Mouse (Mus musculus) urinary bladder, adult 2 months (tissue): ENCODE data around the gene Mfsd4b5. TPM values are rescaled to one million over a fixed set of nuclear protein-coding genes. Genes with fewer than 3 reads are reported as not detected.
"Not testable (repeated sequence)": the region's sequence is repeated elsewhere in the genome, so short reads cannot be mapped to it uniquely, and the experiment has no call there.

Experiments
- DNase-seq: peaks from one replicate; pipeline ENCODE4 v3.0.0; 2022; ENCODE audit warnings: low spot score
- polyA plus RNA-seq: library from polyadenylated mRNA; depleted of rRNA; stranded (reverse); fragments of >200 nt; gene quantifications from 2 replicates; pipeline ENCODE4 v1.2.3, GENCODE M21; 2012; rRNA removed

Gene Mfsd4b5
- polyA plus RNA-seq, 1 experiment = 0.12 TPM

DNA sequence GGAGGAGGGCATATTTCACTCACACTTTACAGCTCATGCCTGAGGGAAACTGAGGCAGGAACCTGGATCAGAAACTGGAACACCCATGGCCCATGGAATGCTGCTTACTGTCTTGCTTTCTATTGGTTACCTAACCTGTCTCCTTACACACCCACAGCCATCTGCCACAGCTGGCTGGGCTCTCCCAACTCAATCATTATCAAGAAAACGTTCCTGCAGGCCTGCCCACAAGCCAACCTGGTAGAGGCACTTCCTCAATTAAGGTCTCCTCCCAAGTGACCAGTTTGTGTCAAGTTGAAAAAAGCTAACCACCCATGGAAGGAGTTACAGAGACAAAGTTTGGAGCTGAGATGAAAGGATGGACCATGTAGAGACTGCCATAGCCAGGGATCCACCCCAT is 24.5 kb downstream of the Mfsd4b5 start:
- DNase-seq = no peak

DNA sequence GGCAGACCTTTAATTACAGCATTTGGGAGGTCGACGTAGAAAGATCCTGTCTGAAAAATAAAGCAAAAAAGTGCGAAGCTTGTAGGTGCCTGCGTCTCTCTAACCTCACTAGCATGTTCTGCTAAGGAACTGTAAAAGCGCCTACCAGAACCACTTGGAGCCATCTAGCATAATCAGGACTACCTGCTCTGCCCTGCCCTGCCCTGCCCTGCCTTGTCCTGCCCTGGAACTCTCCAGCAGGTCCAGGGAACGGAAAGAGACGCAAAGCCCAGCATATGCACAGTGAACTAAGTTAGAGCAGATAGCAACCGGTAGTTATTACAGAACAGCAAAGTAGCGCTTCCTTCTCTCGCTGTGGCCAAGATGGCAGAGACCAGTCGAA is 26.0 kb downstream of the Mfsd4b5 start:
- no peak for DNase-seq

DNA sequence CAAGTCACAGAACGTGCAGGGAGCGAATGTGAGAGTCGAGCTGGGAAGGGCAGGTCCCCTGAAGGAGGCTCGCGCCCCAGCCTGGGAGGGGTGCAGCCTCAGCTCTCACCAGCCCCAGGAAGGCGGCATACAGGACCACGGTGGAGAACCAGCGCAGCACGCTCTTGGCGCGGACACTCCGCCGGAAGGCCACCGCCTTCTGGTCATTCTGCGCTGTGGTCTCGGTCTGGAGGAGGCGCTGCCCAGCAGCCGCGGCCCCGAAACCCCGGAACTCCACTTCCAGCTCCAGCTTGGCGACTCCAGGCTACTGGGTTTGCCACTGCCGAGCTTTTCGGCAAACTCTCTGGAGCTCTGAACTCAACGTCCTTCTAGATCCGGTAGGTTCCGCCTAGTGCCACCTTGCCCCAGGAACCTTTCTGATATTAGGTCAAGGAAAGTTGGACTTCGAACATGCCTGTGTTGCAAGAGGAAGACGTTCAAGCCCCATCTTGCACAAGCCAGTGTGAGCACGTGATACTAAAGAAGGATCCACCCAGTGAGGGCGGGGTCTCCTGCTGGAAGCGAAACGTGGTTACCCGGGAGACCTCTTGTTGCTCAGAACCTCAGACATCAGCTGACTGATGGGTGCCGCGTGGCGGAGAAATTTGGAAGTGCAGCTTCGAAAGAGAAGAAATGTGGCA is 26.5 kb downstream of the Mfsd4b5 start, which contains the start of gene Mfsd4b3:
Gene Mfsd4b3, minus strand, starts transcription at position 393 of the 680 bp plus-strand sequence.
- DNase-seq = peak; percentile 71

DNA sequence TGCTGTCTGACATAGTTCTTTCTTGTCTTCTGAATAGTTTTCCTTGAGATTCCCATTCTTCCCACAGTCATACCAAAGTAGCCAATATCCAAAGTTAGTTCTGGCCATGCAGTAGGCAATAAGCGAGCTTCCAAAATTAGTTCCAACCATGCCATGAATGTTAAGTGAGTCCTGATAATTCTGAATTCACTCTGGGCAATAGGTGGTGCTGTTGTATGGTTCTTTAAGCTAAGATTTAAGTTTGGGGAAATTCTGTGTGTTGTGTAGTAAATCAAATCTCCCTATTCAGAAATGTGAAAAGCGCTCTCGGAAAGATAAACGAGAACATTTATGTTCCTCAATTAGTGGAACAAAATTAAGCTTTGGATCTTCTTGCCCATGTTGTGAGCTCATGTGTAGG is 28.2 kb downstream of the Mfsd4b5 start:
- no peak for DNase-seq

DNA sequence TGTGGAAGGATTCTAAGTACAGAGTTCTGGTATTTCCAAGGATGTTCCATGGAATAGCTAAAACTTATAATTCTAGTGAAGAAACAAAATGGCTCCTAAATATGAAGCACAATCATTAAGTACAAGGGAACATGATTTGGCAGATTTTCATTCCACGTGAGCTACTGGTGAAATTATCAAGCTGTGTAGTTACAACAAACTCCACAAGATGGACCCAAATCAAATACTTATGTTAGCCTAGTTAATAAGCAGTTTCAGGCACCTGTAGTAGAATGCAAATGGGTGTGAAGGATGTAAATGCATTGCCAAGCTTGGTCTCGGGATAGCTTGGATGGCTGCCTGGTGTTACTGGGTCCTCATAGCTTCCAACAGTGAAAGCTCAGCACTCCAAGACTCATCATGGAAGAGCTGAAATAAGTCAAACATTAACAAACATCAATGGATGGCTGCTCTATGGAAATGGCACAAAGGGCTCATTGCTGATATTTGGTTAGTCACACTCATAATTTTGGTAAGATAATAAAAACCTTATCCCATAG is 30.0 kb downstream of the Mfsd4b5 start:
- no peak for DNase-seq

DNA sequence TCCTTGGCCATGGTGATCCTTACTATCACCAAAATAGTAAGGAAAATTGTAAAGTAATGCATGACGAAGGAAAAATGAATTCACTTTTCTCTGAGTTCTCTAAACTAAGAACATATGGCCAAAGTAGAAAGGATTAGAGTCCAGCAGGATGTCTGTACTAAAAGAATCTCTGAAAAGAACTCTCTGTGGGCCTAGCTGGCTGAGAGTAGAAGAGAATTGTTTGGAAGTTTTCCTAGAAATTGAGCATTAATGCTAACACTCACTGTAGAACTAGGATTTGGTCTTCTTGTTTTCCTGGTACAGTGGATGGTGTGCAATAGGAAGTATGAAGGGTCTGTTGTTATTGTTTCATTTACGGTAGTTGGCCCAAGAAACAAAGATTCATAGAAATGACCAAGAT is 31.3 kb downstream of the Mfsd4b5 start:
- DNase-seq = no peak

DNA sequence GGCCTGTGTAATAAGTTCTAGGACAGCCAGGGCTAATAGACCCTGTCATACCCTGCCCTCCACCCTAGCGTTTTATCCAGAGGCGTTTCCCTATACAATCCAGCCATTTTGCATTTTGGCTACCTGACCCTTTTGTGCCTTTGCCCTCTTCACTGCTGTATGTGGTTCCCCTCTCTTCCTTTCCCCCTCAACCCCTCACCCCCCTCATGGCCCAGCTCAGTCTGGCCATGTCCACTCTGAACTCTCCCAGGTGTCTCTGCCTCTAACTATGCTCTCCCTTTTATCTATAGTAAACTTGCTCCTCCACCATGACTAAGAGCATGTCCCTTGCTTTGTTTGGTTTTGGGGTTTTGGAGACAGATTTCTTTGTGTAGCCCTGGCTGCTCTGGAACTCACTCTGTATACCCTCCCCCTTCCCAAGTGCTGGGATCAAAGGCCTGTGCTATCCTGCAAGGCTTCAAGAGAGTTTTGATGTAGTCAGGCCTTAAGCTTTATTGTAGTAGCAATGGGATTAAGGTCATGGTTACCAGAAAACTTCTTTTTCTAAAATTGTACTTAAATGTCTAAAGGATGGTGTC is 37.0 kb downstream of the Mfsd4b5 start:
- DNase-seq = no peak

DNA sequence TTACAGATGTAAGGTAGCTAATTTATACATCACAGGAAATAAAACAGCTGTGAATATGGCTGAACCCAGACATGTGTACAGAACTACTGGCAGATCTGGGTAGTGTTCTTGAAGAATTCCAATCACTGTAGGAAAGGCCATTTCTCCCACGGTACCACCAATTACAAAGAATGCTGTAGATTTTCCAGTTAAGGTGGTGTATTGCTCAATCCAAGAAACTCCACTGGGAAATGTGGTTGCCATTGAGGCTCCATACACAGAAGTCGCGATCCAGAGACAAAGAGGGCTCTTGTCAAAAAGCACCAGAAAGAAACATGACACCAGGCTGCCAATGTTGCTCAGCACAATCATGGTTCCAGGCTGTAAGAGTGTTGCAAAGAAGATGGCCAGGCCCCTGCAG is 39.3 kb downstream of the Mfsd4b5 start:
- DNase-seq = not testable (repeated sequence)

DNA sequence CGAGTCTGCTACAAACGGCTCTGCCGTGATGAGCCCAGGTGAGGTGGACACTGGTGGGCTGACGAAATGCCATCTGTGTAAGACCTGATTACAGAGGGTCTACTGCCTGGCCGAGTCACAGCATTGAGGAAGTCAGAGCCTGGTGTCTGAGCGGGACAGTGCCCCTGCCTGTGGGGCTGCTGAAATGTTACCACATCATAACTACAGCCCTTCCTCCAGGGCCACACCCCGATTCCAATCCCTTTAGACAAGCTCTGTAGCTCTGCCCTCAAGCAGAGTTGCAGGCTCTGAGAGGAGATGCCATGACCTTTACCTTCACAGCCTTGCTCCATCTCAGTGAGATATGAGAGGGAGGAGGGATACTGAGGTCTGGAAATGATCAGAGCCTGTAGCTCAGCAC is 49.9 kb downstream of the Mfsd4b5 start:
- DNase-seq = no peak

DNA sequence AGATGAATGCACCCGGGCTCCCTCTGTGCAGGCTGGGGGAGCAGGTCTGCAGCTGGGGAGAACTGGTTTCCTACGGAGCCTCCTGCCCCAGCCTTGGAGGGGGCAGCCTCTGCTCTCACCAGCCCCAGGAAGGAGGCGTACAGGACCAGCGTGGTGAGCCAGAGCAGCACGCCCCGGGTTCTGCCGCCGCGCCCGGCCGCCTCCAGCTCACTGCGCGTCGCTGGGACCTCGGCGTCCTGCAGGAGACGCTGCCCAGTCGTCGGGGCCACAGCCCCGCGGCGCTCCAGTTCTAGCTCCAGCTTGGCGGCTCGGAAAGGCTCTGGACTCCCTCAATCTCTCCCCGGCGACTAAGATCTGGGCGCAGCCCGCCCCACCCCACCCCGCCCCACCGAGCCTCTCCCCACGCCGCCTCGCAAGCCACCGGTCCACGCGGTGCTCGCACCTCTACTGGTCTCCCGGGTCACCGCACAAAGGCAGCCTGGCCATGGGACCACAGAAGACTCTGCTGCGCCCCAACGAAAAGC is 59.8 kb downstream of the Mfsd4b5 start, which contains the start of gene Mfsd4b2:
Gene Mfsd4b2, minus strand, starts transcription at position 308 of the 524 bp plus-strand sequence.
- DNase-seq = no peak

DNA sequence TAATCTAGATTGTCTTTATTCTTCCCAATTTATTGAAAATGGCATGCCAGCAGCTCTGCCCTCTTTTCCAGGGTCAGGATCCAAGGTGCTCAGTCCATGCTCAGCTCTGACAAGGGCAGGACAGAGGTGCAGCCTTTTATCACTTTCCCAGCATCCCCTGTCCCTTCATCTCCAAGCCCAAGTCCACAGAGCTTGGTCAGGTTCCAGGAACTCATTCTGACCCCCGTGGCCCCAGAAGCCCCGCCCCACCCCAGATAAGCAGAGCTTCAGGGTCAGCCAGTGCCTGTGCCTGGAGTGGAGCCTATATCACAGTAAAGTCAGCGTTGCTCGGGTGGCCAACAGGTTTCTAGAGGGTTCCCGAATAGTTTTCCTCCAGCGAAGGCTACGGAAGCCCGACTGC is 61.9 kb downstream of the Mfsd4b5 start:
- DNase-seq = not testable (repeated sequence)

DNA sequence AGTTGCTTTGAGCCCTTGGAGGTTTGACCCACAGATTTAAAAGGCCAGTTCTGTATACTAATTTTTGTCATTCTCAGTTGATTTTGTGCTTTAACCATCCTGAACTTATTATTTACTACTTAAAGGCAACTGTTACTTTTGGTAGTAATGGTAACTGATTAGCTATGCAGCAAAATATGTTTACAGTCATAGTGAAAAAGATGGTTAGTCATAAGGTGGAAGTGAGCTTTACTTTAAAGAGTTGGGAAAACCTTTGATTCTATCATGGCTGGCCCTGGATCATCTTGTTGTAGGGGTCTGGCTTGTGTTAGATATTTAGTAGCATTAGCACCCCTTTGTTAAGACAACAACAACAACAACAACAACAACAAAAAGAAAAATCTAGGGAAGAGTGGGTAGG is 73.8 kb downstream of the Mfsd4b5 start:
- no peak for DNase-seq

DNA sequence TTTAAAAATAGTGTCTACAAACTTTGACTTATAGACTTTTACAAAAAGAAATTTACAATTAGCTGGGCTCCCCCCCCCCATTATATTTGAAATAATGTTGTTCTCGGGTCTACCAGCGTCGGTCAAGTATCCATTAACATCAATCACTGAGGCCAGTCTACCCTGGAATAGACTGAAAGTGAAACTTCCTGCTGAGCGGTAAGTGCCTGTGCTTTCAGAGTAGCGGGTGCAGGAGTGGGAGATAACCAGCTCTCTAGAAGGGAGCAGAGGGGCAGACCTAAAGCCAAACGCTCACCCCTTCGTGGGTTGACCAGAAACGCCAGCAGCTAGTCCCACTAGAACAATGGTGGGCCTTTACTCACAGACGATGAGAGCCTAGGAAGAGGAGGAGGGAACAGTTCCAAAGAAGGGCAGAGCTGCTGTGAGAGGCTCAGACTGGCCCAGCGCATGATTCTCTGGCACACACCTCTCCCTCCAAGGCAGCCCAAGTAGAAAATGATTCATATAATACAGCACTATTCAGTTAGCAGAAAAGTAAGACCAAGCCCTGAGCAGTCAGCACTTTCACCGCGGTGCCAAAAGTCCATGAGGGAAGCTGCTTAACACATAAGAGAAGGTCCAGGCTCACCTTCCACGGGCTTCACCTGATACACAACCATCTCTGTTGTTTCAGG is 77.5 kb downstream of the Mfsd4b5 start:
- no peak for DNase-seq

Other genes with a start within 250 kb of the Mfsd4b5 start
- 7.1 and 8.2 TPM in 2 replicates for gene Mfsd4b4, start 87.4 kb downstream of the Mfsd4b5 start, polyA plus RNA-seq
- 0.03 and 0.04 TPM in 2 replicates for gene Mfsd4b2, start 59.7 kb downstream of the Mfsd4b5 start, polyA plus RNA-seq
- gene Mfsd4b3, start 26.5 kb downstream of the Mfsd4b5 start, polyA plus RNA-seq = 1.5 and 1.9 TPM in 2 replicates
- 0.30 and 0.44 TPM in 2 replicates for gene Mfsd4b1, start 38.6 kb upstream of the Mfsd4b5 start, polyA plus RNA-seq
- 10.9 and 13.4 TPM in 2 replicates for gene Slc16a10, start 155.6 kb upstream of the Mfsd4b5 start, polyA plus RNA-seq